Mouse (Mus musculus) lung, adult 2 months (tissue): ENCODE results near the gene Ift74. TPM values are rescaled to one million over a fixed set of nuclear protein-coding genes. Genes with fewer than 3 reads are reported as not detected.
A peak's percentile ranks its signal among the peaks of the same experiment; 100 is the strongest.

Experiments
- DNase-seq: peaks from one replicate; pipeline ENCODE4 v3.0.0; 2022
- H3K4me1 ChIP-seq: fragments of 200-500 bp; 2 replicates; pipeline ENCODE4 v1.6.1; 2011; ENCODE audit warnings: low read length; ENCODE audit not compliant: control insufficient read depth, insufficient read depth
- H3K4me3 ChIP-seq: fragments of 200-500 bp; replicated peaks from 2 replicates; pipeline ENCODE3; 2011; ENCODE audit warnings: low read depth, mild to moderate bottlenecking, control low read depth, low read length; ENCODE audit errors: extremely low read depth
- CTCF ChIP-seq: fragments of 200-500 bp; IDR thresholded peaks from 2 replicates; pipeline ENCODE4 v1.5.1; 2011; ENCODE audit warnings: mild to moderate bottlenecking, low read length, control low read depth; ENCODE audit not compliant: insufficient read depth
- POLR2A ChIP-seq: fragments of 200-500 bp; IDR thresholded peaks from 2 replicates; pipeline ENCODE4 v1.6.1; 2011; ENCODE audit warnings: low read depth, mild to moderate bottlenecking, control low read depth, low read length, borderline replicate concordance; ENCODE audit errors: extremely low read depth
- WGBS: fragments of 180-500 bp; shearing (Covaris S2); methylation state at CpG from one replicate; pipeline ENCODE4 v1.1.7; 2018; 5-methylcytosine and 5-hydroxymethylcytosine counted together
- polyA plus RNA-seq: library from polyadenylated mRNA; depleted of rRNA; stranded (reverse); fragments of >200 nt; gene quantifications from 2 replicates; pipeline ENCODE4 v1.2.3, GENCODE M21; 2012

The Ift74 gene
- polyA plus RNA-seq, 1 experiment = 1.3 TPM

DNA sequence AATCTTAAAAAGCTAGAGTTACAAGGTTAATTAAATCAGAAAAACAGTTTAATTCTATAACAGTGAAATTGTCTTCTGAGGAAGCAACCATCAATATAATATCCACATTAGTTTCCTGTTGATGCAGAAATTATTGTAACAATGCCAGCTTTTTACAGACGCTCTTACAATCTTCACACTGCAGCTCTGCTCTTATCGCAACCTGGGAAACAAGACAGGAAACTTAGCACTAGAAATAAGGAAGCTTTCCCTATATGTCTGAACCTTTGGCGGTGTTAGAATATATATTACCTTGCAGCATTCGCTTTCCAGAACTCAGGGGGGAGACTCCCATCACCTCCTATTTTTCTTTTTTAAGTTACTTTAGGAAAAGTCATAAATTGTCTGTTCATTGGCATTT is 76.8 kb downstream of the Ift74 start:
- TF ChIP-seq POLR2A (no peak), CTCF (no peak)
- Histone ChIP-seq H3K4me3 (no peak overlapping the region), H3K4me1 (no peaks in the 10 kb centered on the region; the same call in 1 of the 2 replicates)
- no peak for DNase-seq
- WGBS = 53% methylated on average over 4 of the region's 4 CpGs

DNA sequence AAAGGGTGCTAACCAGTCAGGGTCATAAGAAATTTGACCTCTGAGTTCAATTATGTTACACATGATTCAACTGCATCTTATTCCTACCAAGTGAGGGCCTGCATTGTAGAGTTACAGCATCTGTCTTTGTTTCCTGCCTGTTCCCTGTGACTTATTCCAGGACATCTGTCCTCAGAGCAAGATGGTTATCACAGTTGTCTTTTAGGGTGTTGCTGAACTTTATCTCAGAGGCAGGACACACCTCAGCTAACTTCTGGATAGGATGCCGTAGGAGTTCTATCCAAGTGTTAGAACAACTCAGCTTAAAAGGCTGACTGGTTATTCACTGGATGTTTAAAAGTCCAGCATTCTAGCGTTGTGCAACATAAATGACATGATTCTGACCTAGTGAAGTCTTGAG is 77.9 kb downstream of the Ift74 start:
- WGBS = 56% methylated on average over 2 of the region's 2 CpGs
- no peak for DNase-seq
- Histone ChIP-seq H3K4me1 (no peaks in the 10 kb centered on the region; the same call in 1 of the 2 replicates), H3K4me3 (no peak overlapping the region)
- TF ChIP-seq POLR2A (no peak), CTCF (no peak)

DNA sequence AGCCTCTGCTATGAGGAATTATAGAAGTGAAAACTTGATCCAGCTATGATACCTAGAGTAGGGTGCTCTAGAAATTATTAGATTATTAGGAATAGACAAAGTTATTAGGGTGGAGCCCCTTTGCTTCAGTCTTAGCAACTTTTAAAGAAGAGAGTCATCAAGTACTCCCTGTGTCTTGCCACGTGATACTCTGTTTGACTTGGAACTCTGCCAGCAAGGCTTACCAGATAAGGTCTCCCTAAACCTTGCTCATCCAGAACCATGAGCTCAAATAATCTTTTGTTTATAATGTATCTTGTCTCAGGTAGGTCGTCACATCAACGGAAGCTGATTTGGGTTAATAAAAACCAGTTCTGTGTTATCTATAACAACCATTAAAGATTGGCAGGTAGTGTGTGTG is 82.1 kb downstream of the Ift74 start:
- TF ChIP-seq CTCF = no peak
- Histone ChIP-seq H3K4me1 (no peaks in the 10 kb centered on the region; the same call in 1 of the 2 replicates), H3K4me3 (no peak overlapping the region)
- WGBS = 51% methylated on average over 3 of the region's 3 CpGs
- DNase-seq = no peak

DNA sequence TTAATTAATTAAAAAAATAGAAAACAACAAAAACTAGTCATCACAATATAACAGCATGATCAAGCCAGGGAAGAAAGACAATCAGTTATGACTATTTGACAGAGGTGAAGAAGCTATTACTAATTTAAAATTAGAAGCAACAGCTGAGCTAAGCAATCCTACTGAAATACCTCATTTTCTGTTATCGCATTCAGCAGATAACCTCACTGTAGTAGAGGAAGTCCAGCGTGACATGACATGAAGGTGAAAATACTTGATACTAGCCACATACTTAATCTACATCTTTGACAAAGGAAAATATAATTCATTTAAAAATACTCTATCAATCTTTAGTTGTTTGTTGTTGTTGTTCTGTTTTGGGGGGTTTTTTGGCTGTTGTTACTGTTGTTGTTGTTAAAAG is 96.7 kb downstream of the Ift74 start:
- no peak overlapping the region for H3K4me3 ChIP-seq
- no peak for TF ChIP-seq POLR2A
- TF ChIP-seq CTCF = no peak
- H3K4me1 ChIP-seq = peaks cover 5% of the 10 kb centered on the region
- WGBS = 83% methylated on average over 2 of the region's 2 CpGs
- DNase-seq = no peak

DNA sequence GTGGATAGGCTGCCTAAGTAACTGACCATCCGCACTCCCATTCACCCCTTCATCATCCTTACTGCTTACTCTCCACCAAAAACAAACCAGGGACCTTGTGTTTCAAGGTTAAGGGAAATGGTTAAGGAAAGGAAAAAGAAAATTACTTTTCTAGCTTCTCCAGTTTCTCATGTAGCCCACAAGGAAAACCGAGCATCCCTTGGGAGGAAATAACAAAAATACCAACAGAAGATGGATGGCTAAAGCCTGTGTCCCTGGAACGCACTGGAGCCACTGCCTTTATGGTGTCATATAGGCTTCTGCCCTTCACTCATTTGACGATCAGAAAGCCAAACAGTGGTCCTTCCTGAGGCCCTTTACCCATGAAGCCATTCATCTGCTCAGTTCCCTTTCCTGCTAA is 97.1 kb downstream of the Ift74 start:
- no peak for TF ChIP-seq CTCF
- peaks cover 6% of the 10 kb centered on the region for H3K4me1 ChIP-seq
- DNase-seq = no peak
- WGBS = 57% methylated on average over 4 of the region's 4 CpGs
- H3K4me3 ChIP-seq = no peak overlapping the region

DNA sequence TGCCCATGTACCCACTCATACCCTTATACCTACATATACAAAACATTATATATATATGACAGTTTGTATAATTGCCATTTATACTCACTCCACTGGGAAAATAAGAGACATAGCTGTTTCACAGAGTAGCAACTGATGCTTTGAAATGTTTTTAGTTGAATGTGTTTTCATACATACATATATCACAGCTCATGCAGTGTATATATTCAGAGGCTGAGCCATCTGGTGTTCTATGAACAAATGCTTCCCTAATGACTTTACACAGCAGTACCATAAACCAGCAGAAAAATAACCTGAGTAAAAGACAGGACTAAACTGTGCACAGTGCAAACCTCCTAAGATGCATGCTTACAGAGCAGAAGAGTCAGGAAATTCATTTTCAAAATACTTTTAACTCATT is 99.5 kb downstream of the Ift74 start:
- no peak for TF ChIP-seq POLR2A
- no peak for TF ChIP-seq CTCF
- Histone ChIP-seq H3K4me3 (no peak overlapping the region), H3K4me1 (peaks cover 6% of the 10 kb centered on the region)
- DNase-seq = no peak

DNA sequence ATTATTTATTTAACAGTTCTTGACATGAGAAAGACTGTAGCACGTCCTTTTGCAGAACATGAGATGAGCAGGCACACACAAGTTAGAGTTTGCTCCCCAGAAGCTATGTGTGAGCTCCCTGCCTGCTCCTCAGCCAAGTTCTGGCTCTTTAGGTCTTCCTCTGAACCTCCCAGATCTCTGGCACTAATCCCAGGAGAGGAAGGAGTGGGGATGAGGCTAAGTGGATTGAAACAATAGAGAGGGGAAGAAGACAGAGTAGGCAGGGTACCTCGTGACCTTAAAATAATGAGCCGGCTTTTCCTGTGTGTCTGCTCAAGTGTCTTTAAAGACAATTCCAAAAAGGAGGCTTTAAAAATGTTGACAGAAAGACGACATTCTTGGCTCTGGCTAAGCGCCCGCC is 100.9 kb downstream of the Ift74 start:
- no peak for TF ChIP-seq CTCF
- no peak for TF ChIP-seq POLR2A
- 18% methylated on average over 6 of the region's 6 CpGs for WGBS
- peaks cover 6% of the 10 kb centered on the region for H3K4me1 ChIP-seq
- no peak for DNase-seq
- H3K4me3 ChIP-seq = peak overlapping the region; percentile 32

DNA sequence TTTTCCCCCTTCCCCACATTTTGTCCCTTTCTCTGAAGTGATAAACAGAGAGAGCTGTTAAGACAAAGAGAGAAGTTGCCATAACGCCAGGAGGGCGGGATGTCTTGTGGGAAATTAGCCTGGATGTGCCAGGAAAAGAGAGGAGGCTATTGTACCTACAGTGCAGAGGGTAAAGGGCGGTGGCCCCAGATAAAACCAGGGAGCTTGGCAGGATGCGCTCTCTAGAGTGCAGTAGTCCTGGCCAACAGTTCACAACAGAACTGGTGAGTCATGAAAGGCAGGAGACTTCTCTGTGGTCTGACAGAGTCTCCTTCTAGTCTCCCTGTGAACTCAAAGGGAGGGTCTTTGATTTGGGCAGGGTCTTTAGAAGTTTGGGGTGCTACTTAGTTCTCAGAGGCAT is 111.5 kb downstream of the Ift74 start:
- WGBS = 60% methylated on average over 4 of the region's 4 CpGs
- no peak for DNase-seq

DNA sequence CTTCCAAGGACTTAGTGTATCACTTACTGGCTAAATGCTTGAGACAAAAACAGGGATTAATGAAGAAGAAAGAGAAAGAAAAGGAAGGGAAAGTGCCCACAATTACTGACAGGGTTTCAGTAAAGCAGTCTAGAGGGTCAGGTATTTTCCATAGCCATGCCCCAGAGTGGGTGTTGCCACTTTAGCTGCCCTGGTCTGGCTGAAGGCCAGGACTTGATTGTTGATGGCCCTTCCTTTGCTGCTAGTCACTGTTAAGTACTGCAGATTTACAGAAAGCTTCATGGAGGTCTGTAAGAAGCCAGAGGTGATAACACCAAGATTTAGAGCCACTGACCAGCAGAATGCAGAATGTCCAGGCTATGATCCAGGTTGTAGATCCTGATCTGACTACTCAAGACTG is 118.4 kb downstream of the Ift74 start:
- DNase-seq = no peak
- H3K4me1 ChIP-seq = peaks cover 6% of the 10 kb centered on the region

More for the DNA sequence above, 111.5 kb downstream of the Ift74 start:
- Histone ChIP-seq H3K4me3 (no peak overlapping the region), H3K4me1 (peaks cover 3% of the 10 kb centered on the region; the same call in 1 of the 2 replicates)
- TF ChIP-seq CTCF = no peak
- no peak for TF ChIP-seq POLR2A

DNA sequence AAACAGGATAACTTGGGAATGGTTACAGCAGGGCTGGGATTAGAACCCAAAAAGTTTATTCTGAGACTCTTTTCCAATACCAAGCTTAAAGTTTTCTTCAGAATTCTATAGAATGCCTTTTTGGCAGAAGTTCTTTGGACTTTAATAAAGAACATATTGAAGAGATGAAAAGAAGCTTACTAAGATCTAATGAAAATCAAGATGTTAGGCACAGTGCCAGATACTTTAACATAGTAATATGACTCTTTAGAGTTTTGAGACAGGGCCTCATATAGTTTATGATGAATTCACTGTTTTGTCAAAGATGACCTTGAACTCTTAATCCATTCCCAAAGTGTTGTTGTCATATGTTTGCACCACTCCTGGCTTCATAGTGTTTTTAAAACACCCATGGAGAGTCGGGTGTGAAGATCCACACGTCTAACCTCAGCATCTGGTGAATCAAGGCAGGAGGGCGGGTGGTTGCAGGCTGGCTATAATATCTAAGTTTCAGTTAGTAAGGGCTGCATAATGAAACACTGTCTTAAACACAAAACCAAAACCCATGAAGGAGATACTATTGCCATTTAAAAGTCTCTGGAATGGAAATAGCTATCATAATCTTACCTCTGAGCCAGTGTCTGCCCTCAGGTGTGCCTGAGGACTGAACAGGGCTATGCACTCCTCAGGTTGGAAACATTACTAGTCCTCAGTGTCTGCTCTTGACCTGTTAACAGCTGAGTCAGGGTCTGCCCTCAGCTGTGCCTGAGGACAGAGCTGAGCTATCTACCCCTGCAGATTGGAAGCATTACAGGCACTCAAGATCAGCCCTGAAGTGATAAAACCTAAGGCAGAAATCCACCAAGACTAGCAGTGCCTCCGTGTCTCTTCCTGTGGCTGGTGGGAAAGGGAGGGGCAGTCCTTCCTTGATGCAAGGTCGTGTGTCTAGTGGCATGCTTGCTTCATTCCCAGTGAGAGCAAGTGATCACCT is 123.3 kb downstream of the Ift74 start:
- 56% methylated on average over 5 of the region's 5 CpGs for WGBS
- DNase-seq = no peak
- Histone ChIP-seq H3K4me1 (peaks cover under 1% of the 10 kb centered on the region), H3K4me3 (no peak overlapping the region)
- TF ChIP-seq POLR2A (no peak), CTCF (no peak)

More for the DNA sequence above, 118.4 kb downstream of the Ift74 start:
- H3K4me3 ChIP-seq = no peak overlapping the region
- no peak for TF ChIP-seq CTCF
- TF ChIP-seq POLR2A = no peak
